Mouse (Mus musculus): Measurements from ENCODE around the gene Gm20708. TPM values are rescaled to one million over a fixed set of nuclear protein-coding genes. Genes with fewer than 3 reads are reported as not detected.
"Not testable (repeated sequence)": the region's sequence is repeated elsewhere in the genome, so short reads cannot be mapped to it uniquely, and the experiment has no call there.

Gene Gm20708
- polyA plus RNA-seq, 1 experiment from 2014 or later: 0.70 TPM

DNA sequence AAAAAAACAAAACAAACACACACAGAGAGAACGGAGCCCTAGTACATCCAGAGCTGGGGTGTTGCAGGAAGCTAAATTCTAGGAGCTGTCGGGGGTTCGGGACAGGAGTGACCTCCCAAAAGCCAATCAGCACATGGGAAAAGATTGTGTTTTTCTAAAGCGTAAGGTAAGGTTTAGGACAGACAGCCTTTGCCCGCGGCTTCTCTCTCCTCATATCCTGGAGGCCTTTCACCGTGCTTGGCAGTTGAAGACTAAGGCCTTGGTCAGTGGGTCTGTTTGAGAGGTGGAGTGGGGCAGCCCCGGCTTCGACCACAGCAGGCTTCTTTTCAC lies 26.8 kb upstream of the Gm20708 start:
- WGBS: 42% methylated on average over 9 of the region's 9 CpGs
- Histone ChIP-seq H3K27ac (no peak overlapping the region), H3K9ac (replicated peaks) (peak overlapping the region; percentile 58; the same call in 1 of the 2 replicates)

GRCm38 (mm10) chr11:117783089-117783488 lies 26.4 kb upstream of the Gm20708 start:
- H3K36me3 ChIP-seq: no peaks in the 10 kb centered on the region
- H3K4me2 ChIP-seq (replicated peaks): peak overlapping the region; percentile 61
- peak; percentile 51 for ATAC-seq
- H3K27me3 ChIP-seq: peaks cover 68% of the 10 kb centered on the region
- H3K4me3 ChIP-seq (replicated peaks): peak overlapping the region; percentile 28
- 4% methylated on average over 31 of the region's 31 CpGs for WGBS
- no peak overlapping the region for H3K27ac ChIP-seq
- H3K4me1 ChIP-seq (replicated peaks): peaks cover 37% of the 10 kb centered on the region
- H3K9ac ChIP-seq (replicated peaks): peak overlapping the region; percentile 58; the same call in 1 of the 2 replicates
- no peaks in the 10 kb centered on the region for H3K9me3 ChIP-seq

More for the DNA sequence above, 26.8 kb upstream of the Gm20708 start:
- no peaks in the 10 kb centered on the region for H3K9me3 ChIP-seq
- peaks cover 37% of the 10 kb centered on the region for H3K4me1 ChIP-seq (replicated peaks)
- H3K36me3 ChIP-seq: no peaks in the 10 kb centered on the region
- ATAC-seq: no peak
- peaks cover 69% of the 10 kb centered on the region for H3K27me3 ChIP-seq
- peak overlapping the region; percentile 61 for H3K4me2 ChIP-seq (replicated peaks)
- peak overlapping the region; percentile 28 for H3K4me3 ChIP-seq (replicated peaks)

GRCm38 (mm10) chr11:117783683-117784309 lies 25.7 kb upstream of the Gm20708 start:
- no peak overlapping the region for H3K4me3 ChIP-seq (replicated peaks)

DNA sequence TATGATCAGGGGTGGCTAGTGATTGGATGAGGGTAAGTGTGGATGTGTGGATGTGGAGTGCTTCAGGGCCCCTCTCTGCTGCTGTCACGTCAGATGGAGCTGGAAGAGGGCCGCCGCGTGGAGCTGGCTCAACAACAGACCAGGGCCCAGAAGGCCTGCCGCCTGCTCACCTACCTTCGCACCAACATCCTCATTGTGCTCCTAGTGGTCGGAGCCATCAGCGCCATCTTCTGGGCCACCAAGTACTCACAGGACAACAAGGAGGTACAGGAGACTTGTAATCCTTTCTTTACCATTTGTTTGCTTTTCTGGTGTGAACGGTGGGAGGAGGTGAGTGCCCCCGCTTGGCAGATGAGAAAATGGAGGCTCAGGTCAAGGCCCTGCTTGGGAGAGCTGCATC lies 23.2 kb upstream of the Gm20708 start:
- Histone ChIP-seq H3K36me3 (no peaks in the 10 kb centered on the region), H3K27ac (no peak overlapping the region), H3K27me3 (peaks cover 52% of the 10 kb centered on the region), H3K9me3 (no peaks in the 10 kb centered on the region), H3K4me3 (replicated peaks) (no peak overlapping the region), H3K4me1 (replicated peaks) (peaks cover 14% of the 10 kb centered on the region), H3K9ac (replicated peaks) (no peak overlapping the region; the same call in 1 of the 2 replicates), H3K4me2 (replicated peaks) (no peak overlapping the region)
- ATAC-seq: no peak
- whole genome bisulfite sequencing: 5% methylated on average over 10 of the region's 10 CpGs

More at GRCm38 (mm10) chr11:117783683-117784309, 25.7 kb upstream of the Gm20708 start:
- H3K27me3 ChIP-seq: peaks cover 61% of the 10 kb centered on the region
- 38% methylated on average over 10 of the region's 10 CpGs for WGBS
- no peaks in the 10 kb centered on the region for H3K9me3 ChIP-seq
- peak overlapping the region; percentile 61 for H3K4me2 ChIP-seq (replicated peaks)
- peaks cover 37% of the 10 kb centered on the region for H3K4me1 ChIP-seq (replicated peaks)
- ATAC-seq: no peak
- H3K27ac ChIP-seq: no peak overlapping the region
- no peaks in the 10 kb centered on the region for H3K36me3 ChIP-seq
- H3K9ac ChIP-seq (replicated peaks): peak overlapping the region; percentile 58; the same call in 1 of the 2 replicates

DNA sequence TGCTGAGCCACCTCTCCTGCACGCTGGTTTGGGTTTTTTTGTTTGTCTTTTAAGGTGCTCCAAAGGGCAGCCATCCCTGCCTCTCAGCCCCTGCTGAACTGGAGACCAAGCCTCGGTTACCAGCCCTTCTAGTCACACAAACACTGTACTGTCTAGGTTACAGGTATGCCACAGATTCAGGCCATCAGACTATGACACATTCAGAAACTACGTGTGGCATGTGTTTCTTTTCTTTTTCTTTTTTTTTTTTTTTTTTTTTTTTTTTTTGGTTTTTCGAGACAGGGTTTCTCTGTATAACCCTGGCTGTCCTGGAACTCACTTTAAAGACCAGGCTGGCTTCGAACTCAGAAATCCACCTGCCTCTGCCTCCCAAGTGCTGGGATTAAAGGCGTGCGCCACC lies 21.0 kb upstream of the Gm20708 start:
- H3K9ac ChIP-seq (replicated peaks); H3K4me3 ChIP-seq (replicated peaks); ATAC-seq; H3K4me2 ChIP-seq (replicated peaks); H3K4me1 ChIP-seq (replicated peaks); H3K36me3 ChIP-seq; H3K27ac ChIP-seq; H3K9me3 ChIP-seq: not testable (repeated sequence)
- H3K27me3 ChIP-seq: peaks cover 51% of the 10 kb centered on the region
- 79% methylated on average over 7 of the region's 7 CpGs for WGBS

GRCm38 (mm10) chr11:117790286-117790685 lies 19.2 kb upstream of the Gm20708 start:
- H3K4me2 ChIP-seq (replicated peaks): no peak overlapping the region

GRCm38 (mm10) chr11:117790703-117791440 lies 18.6 kb upstream of the Gm20708 start:
- H3K4me2 ChIP-seq (replicated peaks): no peak overlapping the region
- no peaks in the 10 kb centered on the region for H3K36me3 ChIP-seq
- H3K4me1 ChIP-seq (replicated peaks): peaks cover 5% of the 10 kb centered on the region; the same call in 1 of the 2 replicates
- 32% methylated on average over 23 of the region's 23 CpGs for WGBS
- H3K27ac ChIP-seq: no peak overlapping the region
- ATAC-seq: peak; percentile 15; the same call in 1 of the 2 replicates
- no peak overlapping the region for H3K9ac ChIP-seq (replicated peaks)
- peaks cover 35% of the 10 kb centered on the region for H3K27me3 ChIP-seq
- no peaks in the 10 kb centered on the region for H3K9me3 ChIP-seq
- no peak overlapping the region for H3K4me3 ChIP-seq (replicated peaks)

More at GRCm38 (mm10) chr11:117790286-117790685, 19.2 kb upstream of the Gm20708 start:
- peaks cover 35% of the 10 kb centered on the region for H3K27me3 ChIP-seq
- no peak overlapping the region for H3K4me3 ChIP-seq (replicated peaks)
- ATAC-seq: peak; percentile 34; the same call in 1 of the 2 replicates
- H3K9ac ChIP-seq (replicated peaks): no peak overlapping the region
- H3K36me3 ChIP-seq: no peaks in the 10 kb centered on the region
- no peak overlapping the region for H3K27ac ChIP-seq
- H3K4me1 ChIP-seq (replicated peaks): peaks cover 5% of the 10 kb centered on the region; the same call in 1 of the 2 replicates
- H3K9me3 ChIP-seq: no peaks in the 10 kb centered on the region
- 5% methylated on average over 14 of the region's 14 CpGs for WGBS

DNA sequence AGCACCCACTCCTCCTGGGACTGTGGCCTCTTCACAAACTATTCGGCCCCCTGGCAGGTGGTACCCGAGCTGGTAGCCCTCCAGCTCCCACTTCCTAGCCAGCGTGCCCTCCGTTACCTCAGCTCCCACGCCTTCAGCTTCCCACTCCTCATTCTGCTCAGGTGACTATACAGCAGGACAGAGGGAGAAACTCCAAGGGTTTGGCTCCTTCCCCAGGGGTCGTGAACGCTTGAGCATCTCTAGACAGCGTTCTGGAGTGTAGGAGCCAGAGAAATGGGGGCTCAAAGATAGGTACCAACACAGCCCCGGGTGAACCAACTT lies 18.1 kb upstream of the Gm20708 start:
- WGBS: 90% methylated on average over 9 of the region's 9 CpGs
- ATAC-seq: no peak

GRCm38 (mm10) chr11:117792281-117792888 lies 17.1 kb upstream of the Gm20708 start:
- 11% methylated on average over 22 of the region's 22 CpGs for WGBS
- Histone ChIP-seq H3K4me2 (replicated peaks) (peak overlapping the region; percentile 9; the same call in 1 of the 2 replicates), H3K27ac (no peak overlapping the region), H3K36me3 (no peaks in the 10 kb centered on the region), H3K4me1 (replicated peaks) (peaks cover 5% of the 10 kb centered on the region; the same call in 1 of the 2 replicates), H3K9ac (replicated peaks) (0 out of 2 replicates have a peak overlapping the region, but pooled peaks have one; percentile 28), H3K9me3 (no peaks in the 10 kb centered on the region), H3K4me3 (replicated peaks) (no peak overlapping the region), H3K27me3 (peaks cover 35% of the 10 kb centered on the region)
- ATAC-seq: no peak

More for the DNA sequence above, 18.1 kb upstream of the Gm20708 start:
- Histone ChIP-seq H3K4me1 (replicated peaks) (peaks cover 5% of the 10 kb centered on the region; the same call in 1 of the 2 replicates), H3K4me3 (replicated peaks) (no peak overlapping the region), H3K27me3 (peaks cover 35% of the 10 kb centered on the region), H3K36me3 (no peaks in the 10 kb centered on the region), H3K9ac (replicated peaks) (no peak overlapping the region), H3K9me3 (no peaks in the 10 kb centered on the region), H3K27ac (no peak overlapping the region), H3K4me2 (replicated peaks) (no peak overlapping the region)

DNA sequence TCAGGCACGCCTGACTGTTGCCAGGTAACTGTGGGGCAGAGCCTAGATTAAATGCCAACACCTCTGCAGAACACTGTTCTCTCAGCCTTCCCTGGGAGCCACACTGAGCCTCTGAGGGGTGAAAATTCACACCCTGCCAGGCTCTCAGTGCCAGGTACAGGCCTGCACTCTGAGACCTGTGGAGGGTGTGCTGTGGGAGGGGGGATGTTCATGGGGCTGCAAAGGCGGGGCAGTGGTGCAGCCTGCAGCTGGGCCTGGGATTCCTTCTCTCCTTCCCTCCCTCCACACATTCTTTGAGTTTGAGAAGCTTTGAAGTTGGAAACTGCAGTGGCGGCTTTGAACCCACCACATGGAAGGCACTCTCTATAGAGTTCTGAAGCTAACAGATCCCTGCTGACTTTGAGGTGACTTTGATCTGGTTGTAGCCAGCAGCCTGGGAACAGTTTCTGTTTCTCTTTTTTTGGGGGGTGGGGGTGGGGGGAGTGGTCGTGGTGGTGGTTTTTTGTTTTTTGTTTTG lies 15.4 kb upstream of the Gm20708 start:
- H3K4me2 ChIP-seq (replicated peaks): no peak overlapping the region
- no peaks in the 10 kb centered on the region for H3K9me3 ChIP-seq
- H3K27me3 ChIP-seq: peaks cover 35% of the 10 kb centered on the region
- H3K4me3 ChIP-seq (replicated peaks): no peak overlapping the region
- H3K4me1 ChIP-seq (replicated peaks): peaks cover 5% of the 10 kb centered on the region; the same call in 1 of the 2 replicates
- 58% methylated on average over 4 of the region's 4 CpGs for WGBS
- no peak overlapping the region for H3K9ac ChIP-seq (replicated peaks)
- no peaks in the 10 kb centered on the region for H3K36me3 ChIP-seq
- no peak overlapping the region for H3K27ac ChIP-seq
- ATAC-seq: no peak

GRCm38 (mm10) chr11:117796954-117797353 lies 12.5 kb upstream of the Gm20708 start:
- no peak for ATAC-seq
- Histone ChIP-seq H3K4me2 (replicated peaks) (no peak overlapping the region), H3K9me3 (no peaks in the 10 kb centered on the region), H3K4me1 (replicated peaks) (peaks cover 5% of the 10 kb centered on the region; the same call in 1 of the 2 replicates), H3K27ac (no peak overlapping the region), H3K36me3 (no peaks in the 10 kb centered on the region), H3K27me3 (peaks cover 13% of the 10 kb centered on the region), H3K9ac (replicated peaks) (no peak overlapping the region), H3K4me3 (replicated peaks) (no peak overlapping the region)
- WGBS: 51% methylated on average over 5 of the region's 5 CpGs
